Mouse (Mus musculus) lung, embryonic 14.5 days (tissue): ENCODE measurements at regions not wholly inside any gene's neighbourhood (a gene's known extent, or its start where the extent isn't known, plus 50 kb on each side); places are given as distances from the start of the nearest gene placed in this dataset.

Source experiments
- ATAC-seq: fragments of 200-750 bp; cut with Nextera tagmentation; 2 replicates; pipeline ENCODE4 v1.8.0; 2017; ENCODE audit warnings: mild to moderate bottlenecking, moderate TSS enrichment, moderate library complexity; ENCODE audit not compliant: insufficient read depth
- DNase-seq: peaks from one replicate; pipeline ENCODE4 v3.0.0-alpha.2; 2015
- H3K27ac ChIP-seq: fragments of 300-500 bp; sonication (generic); 2 replicates; pipeline ENCODE4 v1.5.1; 2014; ENCODE audit warnings: low read depth, mild to moderate bottlenecking, moderate library complexity
- H3K27me3 ChIP-seq: fragments of 300-500 bp; sonication (generic); 2 replicates; pipeline ENCODE4 v1.6.1; 2014; ENCODE audit warnings: low read length, control low read depth; ENCODE audit not compliant: insufficient read depth
- H3K36me3 ChIP-seq: fragments of 300-500 bp; sonication (generic); 2 replicates; pipeline ENCODE4 v1.6.1; 2014; ENCODE audit warnings: control low read depth; ENCODE audit not compliant: insufficient read depth
- H3K4me1 ChIP-seq: fragments of 300-500 bp; sonication (generic); 2 replicates; pipeline ENCODE4 v1.6.1; 2014; ENCODE audit warnings: antibody characterized with exemption, control low read depth; ENCODE audit not compliant: insufficient read depth
- H3K4me2 ChIP-seq: fragments of 300-500 bp; sonication (generic); 2 replicates; pipeline ENCODE4 v1.6.1; 2014; ENCODE audit warnings: mild to moderate bottlenecking
- H3K4me3 ChIP-seq: fragments of 300-500 bp; sonication (generic); 2 replicates; pipeline ENCODE4 v1.5.1; 2014; ENCODE audit warnings: low read depth, low read length
- H3K9ac ChIP-seq: fragments of 300-500 bp; sonication (generic); 2 replicates; pipeline ENCODE4 v1.6.1; 2014
- H3K9me3 ChIP-seq: fragments of 300-500 bp; sonication (generic); 2 replicates; pipeline ENCODE4 v1.6.1; 2016; ENCODE audit warnings: low read depth, low read length, control low read depth
- CTCF ChIP-seq: IDR thresholded peaks from 2 replicates; pipeline ENCODE4 v1.5.1; 2016; ENCODE audit warnings: antibody characterized with exemption, low read depth
- WGBS: fragments of 180-500 bp; shearing (Covaris S2); extraction: QIAGEN DNeasy Blood & Tissue Kit; methylation state at CpG from one replicate; pipeline ENCODE4 v1.1.7; 2014; 5-methylcytosine and 5-hydroxymethylcytosine counted together

DNA sequence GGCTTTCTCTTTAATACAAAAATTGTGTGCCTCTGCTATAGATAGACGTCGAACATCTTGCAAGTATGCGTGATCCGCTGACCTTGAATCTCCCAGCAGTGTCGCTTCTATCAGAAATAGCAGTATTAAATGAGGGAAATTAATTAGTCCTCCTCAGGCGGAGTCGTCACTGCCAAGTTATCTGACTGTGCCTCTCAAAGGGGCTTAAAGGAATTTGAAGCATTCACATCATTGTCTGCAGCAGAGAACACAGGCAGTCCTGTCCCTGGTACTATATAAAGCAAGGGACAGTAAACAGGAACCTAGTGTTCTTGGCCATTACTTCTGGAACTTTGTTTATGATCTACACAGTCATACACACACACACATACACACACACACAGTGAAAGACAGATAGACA is 119.1 kb downstream of the Cox18 start:
- Histone ChIP-seq H3K9me3 (no peaks in the 10 kb centered on the region), H3K4me2 (no peak overlapping the region), H3K9ac (no peak overlapping the region), H3K4me3 (no peak overlapping the region), H3K27ac (no peak overlapping the region), H3K36me3 (no peaks in the 10 kb centered on the region), H3K4me1 (no peaks in the 10 kb centered on the region), H3K27me3 (no peaks in the 10 kb centered on the region)
- ATAC-seq = no peak
- TF ChIP-seq CTCF = no peak
- DNase-seq = peak; percentile 28
- WGBS = 35% methylated on average over 7 of the region's 7 CpGs

DNA sequence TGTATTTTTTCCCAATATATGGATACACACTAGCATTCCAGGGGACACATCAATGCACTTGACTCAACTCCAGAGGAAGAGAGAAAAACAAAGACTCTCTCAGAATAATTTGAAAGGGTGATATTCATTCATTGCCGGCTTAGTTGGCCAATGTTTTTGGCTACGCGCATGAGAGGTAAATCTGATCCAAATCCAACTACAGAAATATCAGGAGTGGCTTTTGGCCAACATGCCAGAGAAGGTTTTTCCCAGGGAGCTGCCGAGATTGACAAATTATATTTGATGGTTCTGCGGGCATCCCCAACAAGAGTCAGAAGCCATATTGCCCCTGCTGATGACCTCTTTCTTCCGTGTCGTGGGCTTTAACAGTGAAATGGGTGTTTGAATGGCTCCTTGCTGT is 135.3 kb downstream of the Cox18 start:
- Histone ChIP-seq H3K9ac (no peak overlapping the region), H3K36me3 (no peaks in the 10 kb centered on the region), H3K27ac (no peak overlapping the region), H3K4me2 (no peak overlapping the region), H3K4me3 (no peak overlapping the region), H3K27me3 (no peaks in the 10 kb centered on the region), H3K4me1 (no peaks in the 10 kb centered on the region), H3K9me3 (no peaks in the 10 kb centered on the region)
- TF ChIP-seq CTCF = no peak
- WGBS = 84% methylated on average over 7 of the region's 7 CpGs
- ATAC-seq (no peak), DNase-seq (no peak)

DNA sequence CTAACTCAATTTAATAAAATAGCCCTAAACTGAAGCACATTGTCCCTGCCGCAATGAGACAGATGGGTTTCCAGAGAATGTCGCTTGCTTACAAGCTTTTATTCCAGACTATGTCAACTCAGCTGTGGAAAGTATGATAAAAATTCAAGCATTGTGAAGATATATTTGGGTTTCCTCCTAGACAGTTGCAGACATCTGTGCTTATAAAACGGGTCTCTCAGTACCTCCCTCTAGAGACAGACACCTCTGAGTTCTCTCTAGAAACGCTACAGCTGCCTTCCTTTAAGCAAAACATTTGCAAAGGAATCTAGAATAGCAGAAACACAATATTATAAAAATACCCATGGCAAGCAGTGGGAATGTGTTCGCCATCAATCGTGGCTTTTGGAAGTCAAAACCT is 137.3 kb downstream of the Cox18 start:
- H3K9ac ChIP-seq = no peak overlapping the region
- H3K36me3 ChIP-seq = no peaks in the 10 kb centered on the region
- no peak overlapping the region for H3K4me3 ChIP-seq
- TF ChIP-seq CTCF = no peak
- no peaks in the 10 kb centered on the region for H3K4me1 ChIP-seq
- H3K4me2 ChIP-seq = no peak overlapping the region
- DNase-seq (peak; percentile 31), ATAC-seq (no peak)
- no peak overlapping the region for H3K27ac ChIP-seq
- WGBS = 52% methylated on average over 6 of the region's 6 CpGs
- no peaks in the 10 kb centered on the region for H3K9me3 ChIP-seq
- no peaks in the 10 kb centered on the region for H3K27me3 ChIP-seq

DNA sequence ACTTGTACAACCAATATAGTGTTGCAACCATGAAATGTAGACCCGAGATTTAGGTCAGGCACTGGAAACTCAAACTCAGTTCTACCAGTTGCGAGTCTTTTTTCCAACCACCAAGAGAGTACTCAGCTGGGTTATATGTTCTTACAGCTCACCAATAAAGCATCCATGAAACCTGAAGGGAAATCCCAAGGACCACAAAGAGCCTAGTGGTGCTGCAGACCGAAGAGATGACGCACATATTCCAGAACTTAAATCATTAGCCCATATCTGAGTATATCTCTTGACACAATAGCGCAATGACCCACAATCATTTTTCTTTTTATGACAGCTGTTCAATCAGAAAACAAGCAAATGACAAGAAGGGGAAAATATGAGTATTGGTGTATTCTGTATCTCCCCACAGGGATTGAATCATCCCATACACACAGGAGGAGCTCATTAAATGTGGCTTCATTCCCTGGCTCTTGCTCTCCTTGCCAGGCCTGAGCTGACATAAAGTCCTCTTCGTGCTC is 146.7 kb downstream of the Cox18 start:
- no peak overlapping the region for H3K27ac ChIP-seq
- H3K4me1 ChIP-seq = no peaks in the 10 kb centered on the region
- no peak overlapping the region for H3K4me3 ChIP-seq
- 90% methylated on average over 6 of the region's 6 CpGs for WGBS
- no peak for DNase-seq
- no peaks in the 10 kb centered on the region for H3K36me3 ChIP-seq
- no peak for TF ChIP-seq CTCF
- ATAC-seq = no peak
- no peaks in the 10 kb centered on the region for H3K9me3 ChIP-seq
- no peak overlapping the region for H3K4me2 ChIP-seq
- H3K9ac ChIP-seq = no peak overlapping the region
- H3K27me3 ChIP-seq = no peaks in the 10 kb centered on the region

DNA sequence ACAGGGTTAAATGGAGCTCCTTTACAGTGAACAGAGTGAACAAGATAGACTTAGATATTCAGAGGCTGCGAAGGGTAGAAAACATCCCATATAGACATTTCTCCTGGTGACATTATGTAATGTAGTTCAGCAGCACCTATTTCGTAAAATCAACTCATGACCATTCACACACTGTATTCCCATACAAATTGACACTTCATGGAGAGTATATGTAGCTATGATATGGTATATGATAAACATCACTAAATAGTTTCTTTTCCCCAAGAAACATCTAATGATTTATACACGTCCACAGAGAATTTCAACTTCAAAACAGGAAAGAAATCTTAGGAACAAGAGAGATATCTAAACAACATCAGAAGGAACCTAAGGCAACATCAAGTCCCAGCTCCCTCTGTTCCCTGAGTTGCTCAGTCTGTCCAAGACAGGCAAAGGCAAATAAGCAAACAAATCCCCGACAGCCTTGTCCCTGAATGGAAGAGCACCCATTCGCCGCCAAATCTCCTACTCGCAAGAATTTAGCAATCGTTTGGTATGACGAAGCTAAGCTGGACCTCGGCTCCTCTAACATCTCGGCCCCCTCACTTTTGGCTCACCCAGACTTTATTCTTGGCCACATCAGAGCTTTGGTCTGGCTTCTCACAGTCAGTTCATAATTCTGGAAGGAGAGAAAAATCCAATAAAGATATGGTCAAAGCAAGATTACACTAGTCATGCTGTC is 148.0 kb downstream of the Cox18 start:
- Histone ChIP-seq H3K4me2 (no peak overlapping the region), H3K27me3 (no peaks in the 10 kb centered on the region), H3K27ac (no peak overlapping the region), H3K9me3 (no peaks in the 10 kb centered on the region), H3K4me3 (no peak overlapping the region), H3K36me3 (no peaks in the 10 kb centered on the region), H3K9ac (no peak overlapping the region), H3K4me1 (no peaks in the 10 kb centered on the region)
- peak; percentile 75; the same call in 1 of the 2 replicates for ATAC-seq
- peak; percentile 72 for DNase-seq
- 63% methylated on average over 11 of the region's 11 CpGs for WGBS
- TF ChIP-seq CTCF = no peak

DNA sequence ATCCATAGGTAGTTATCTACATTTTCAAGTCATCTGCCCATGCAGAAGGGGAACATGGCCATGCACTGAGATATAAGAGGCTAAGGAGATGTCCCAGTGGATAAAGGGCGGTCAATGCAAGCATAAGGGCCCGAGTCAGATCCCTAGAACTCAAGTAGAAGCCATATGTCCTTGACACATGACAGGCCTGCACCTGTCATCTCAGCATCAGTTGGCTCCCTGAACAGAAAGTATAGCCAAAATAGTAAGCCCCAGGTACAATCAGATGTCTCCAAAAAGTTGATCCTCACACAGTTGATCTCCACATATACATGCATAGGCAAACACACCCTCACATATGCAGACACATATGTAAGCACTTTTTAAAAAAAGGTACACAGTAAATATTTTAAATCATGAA is 152.0 kb downstream of the Cox18 start:
- no peaks in the 10 kb centered on the region for H3K36me3 ChIP-seq
- TF ChIP-seq CTCF = no peak
- 93% methylated on average over 2 of the region's 2 CpGs for WGBS
- no peak overlapping the region for H3K4me3 ChIP-seq
- H3K27me3 ChIP-seq = no peaks in the 10 kb centered on the region
- H3K4me1 ChIP-seq = 0 out of 2 replicates have a peak, but pooled peaks cover 3% of the 10 kb centered on the region
- DNase-seq (no peak), ATAC-seq (no peak)
- no peak overlapping the region for H3K9ac ChIP-seq
- no peaks in the 10 kb centered on the region for H3K9me3 ChIP-seq
- H3K4me2 ChIP-seq = no peak overlapping the region
- H3K27ac ChIP-seq = no peak overlapping the region

DNA sequence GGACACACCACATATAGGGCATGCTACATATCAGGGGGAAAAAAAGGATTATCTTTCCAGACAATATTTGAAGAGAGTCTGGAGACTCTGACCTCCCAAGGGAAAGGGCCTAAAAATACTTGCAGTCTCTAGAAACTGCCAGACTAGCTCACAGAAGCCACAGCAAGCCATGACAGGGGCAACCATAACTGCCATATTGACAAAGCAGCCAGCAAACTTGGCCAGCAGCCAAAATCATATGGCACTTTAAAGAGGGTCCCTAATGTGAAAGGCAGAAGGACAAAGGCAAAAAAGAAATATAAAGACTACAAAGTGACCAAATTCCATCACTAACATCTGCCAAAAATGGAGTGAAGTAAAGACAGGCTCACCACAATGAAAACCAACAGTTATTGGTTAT is 155.2 kb downstream of the Cox18 start:
- Histone ChIP-seq H3K27ac (no peak overlapping the region), H3K27me3 (no peaks in the 10 kb centered on the region), H3K9me3 (no peaks in the 10 kb centered on the region), H3K36me3 (no peaks in the 10 kb centered on the region), H3K4me3 (no peak overlapping the region), H3K4me2 (no peak overlapping the region), H3K4me1 (0 out of 2 replicates have a peak, but pooled peaks cover 3% of the 10 kb centered on the region), H3K9ac (no peak overlapping the region)
- DNase-seq (peak; percentile 54), ATAC-seq (0 out of 2 replicates have a peak, but pooled peaks have one; percentile 35)
- TF ChIP-seq CTCF = no peak
